Mouse (Mus musculus): ENCODE data around the gene Rgs19.

The Rgs19 gene

GRCm38 (mm10) chr2:181693339-181694280 lies at the start of gene Rgs19:
Gene Rgs19 (minus strand): TSS chr2:181693977.
- DNase-seq (ENCODE audit: low spot score): peak; percentile 84

DNA sequence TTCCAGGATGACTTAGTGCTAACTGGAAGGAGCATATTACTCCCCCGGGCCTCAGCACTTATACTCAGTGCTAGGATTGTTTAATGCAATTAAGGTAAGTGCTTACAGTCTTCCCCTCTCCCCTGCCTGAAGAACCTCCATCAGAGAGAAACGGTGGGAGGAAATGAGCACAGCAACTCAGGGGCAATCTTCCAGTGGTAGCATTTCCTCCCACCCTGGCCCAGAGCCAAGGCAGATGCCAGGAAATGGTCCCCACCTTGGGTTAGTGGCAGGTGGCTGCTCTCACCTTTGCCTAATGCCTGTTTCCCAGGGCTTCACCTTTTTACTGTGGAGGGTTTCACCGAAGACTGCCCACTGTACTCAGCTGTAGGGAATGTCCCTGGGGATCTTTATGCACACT lies 36.3 kb upstream of the Rgs19 start:
- no peak for DNase-seq (ENCODE audit: low spot score)

GRCm38 (mm10) chr2:181727659-181728262 lies 34.0 kb upstream of the Rgs19 start:
- DNase-seq (ENCODE audit: low spot score): peak; percentile 48

DNA sequence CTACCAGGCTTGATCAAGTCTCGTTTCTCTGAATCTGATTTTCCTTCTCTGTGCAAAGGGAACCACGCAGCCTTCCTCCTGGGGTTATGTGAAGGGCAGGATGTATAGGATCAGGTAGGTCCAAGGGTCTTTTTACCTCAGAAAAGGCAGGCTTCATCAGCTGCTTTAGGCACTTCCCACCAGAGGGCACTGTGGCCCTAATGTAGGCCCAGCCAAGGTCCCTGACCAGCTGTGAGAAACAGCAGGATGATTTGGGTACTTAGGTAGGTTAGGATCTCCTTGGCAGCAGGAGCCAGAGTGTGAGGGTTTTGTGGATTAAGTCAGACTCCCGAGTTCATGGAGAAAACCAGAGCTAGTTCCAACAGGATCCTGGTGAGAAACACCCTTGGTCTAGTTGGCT lies 28.4 kb upstream of the Rgs19 start:
- peak; percentile 80 for DNase-seq (ENCODE audit: low spot score)

- DNase-seq (ENCODE audit: low spot score): no peak
Measured at GRCm38 (mm10) chr2:181721200-181721599, 27.4 kb upstream of the Rgs19 start.

GRCm38 (mm10) chr2:181720061-181720460 lies 26.3 kb upstream of the Rgs19 start:
- peak; percentile 30 for DNase-seq (ENCODE audit: low spot score)

DNA sequence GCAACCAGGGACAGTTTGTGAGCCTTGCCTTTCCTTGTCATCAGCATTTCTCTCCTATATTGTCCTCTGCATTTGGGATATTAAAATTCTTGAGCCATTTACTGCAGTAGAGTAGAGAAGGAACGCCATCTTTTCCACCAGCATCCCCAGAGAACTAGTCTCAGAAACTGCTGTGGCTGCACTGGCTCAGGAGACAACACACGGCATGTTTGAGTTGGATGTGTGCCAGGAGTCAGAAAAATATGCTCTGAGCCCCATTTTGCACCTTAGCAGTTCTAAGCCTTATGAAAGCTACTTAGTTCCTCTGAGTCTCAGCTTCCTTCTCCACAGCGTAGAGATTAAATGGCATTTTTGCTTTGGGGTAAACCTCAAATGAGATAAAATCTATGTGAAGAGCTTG lies 23.2 kb upstream of the Rgs19 start:
- DNase-seq (ENCODE audit: low spot score): no peak

- DNase-seq (ENCODE audit: low spot score): no peak
Measured at GRCm38 (mm10) chr2:181715382-181715781, 21.6 kb upstream of the Rgs19 start.

DNA sequence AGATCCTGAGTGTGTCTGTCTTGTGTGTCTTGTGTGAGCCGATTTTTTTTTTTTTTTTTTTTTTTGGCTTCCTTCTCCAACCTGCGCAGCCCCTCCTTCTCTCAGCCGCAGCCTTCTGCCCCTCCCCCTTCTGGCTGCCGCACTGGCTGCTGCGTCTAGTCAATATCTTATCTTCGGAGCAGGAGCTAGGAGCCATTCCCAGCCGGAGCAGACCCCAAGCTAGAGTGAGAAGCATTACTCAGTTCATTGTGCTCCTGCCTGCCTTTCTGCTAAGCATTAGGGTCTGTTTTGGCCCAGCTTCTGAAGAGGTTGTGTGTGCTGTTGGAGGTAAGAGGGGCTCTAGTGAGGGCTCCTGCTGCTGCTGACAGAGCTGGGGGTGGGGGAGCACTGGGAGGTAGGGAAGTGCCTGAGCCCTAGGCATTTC lies 21.1 kb upstream of the Rgs19 start, which contains the start of gene Oprl1:
Gene Oprl1 (plus strand): TSS at position 114 of the 424 bp plus-strand sequence.
- DNase-seq (ENCODE audit: low spot score): no peak

GRCm38 (mm10) chr2:181713749-181714148 lies 20.0 kb upstream of the Rgs19 start:
- no peak for DNase-seq (ENCODE audit: low spot score)

GRCm38 (mm10) chr2:181706668-181707067 lies 12.9 kb upstream of the Rgs19 start:
- peak; percentile 56 for DNase-seq (ENCODE audit: low spot score)

DNA sequence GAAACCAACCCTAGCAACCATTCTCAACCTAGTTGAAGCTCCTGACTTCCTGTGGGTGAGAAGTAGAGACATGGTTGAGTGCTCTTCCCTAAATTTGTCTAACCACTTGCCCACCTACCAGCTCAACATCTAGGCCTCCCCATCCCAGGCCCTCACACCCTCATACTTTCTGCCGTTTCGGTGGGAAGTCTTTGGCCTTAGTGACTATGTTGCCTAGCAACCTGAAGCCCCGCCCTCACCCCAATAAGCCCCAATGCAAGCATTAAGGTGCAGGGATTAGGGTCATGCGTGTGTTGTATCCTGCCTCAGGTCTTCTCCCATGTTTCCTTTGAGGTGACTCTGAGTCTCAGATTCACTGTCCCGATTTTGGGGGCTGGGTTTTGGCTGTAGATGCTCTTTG lies 4.5 kb upstream of the Rgs19 start, which contains the start of gene Lkaaear1:
Gene Lkaaear1 (minus strand): TSS at position 202 of the 400 bp plus-strand sequence.
- no peak for DNase-seq (ENCODE audit: low spot score)

DNA sequence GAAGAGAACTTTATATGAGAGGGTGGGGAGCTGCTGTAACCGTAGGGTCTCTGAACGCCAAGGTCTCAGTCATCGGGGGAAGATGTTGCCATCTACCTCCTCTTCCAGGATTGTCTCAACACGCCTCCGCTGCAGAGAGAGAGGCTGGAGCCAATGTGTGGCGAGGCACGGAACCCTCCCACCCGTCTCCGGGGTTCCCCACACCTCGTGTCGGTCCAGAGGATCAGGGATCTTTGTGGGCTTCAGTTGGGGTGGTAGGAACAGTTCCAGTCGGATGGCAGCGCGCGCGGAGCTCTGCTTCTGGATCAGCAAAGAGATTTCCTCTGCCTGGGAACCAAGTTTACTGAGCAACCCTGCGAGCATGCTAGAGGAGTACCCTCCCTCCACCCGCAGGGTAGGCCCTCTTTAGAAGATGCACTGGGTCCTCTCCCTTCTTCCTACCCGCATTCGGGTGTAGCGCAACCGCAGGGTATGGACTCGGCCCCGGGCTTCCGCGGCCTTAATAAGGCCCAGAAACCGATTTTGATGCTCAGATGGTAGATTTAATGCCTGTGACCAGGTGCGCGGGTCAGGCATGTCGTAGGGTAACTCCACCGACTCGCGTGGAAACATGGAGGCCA lies 3.1 kb upstream of the Rgs19 start:
- no peak for DNase-seq (ENCODE audit: low spot score)

GRCm38 (mm10) chr2:181695776-181696175 lies 2.0 kb upstream of the Rgs19 start:
- peak; percentile 52 for DNase-seq (ENCODE audit: low spot score)

- DNase-seq (ENCODE audit: low spot score): no peak
Measured at GRCm38 (mm10) chr2:181694581-181694980, 804 bp upstream of the Rgs19 start.

GRCm38 (mm10) chr2:181692304-181692703 lies 1.5 kb downstream of the Rgs19 start:
- DNase-seq (ENCODE audit: low spot score): no peak

GRCm38 (mm10) chr2:181691571-181691970 lies 2.2 kb downstream of the Rgs19 start:
- DNase-seq (ENCODE audit: low spot score): no peak

DNA sequence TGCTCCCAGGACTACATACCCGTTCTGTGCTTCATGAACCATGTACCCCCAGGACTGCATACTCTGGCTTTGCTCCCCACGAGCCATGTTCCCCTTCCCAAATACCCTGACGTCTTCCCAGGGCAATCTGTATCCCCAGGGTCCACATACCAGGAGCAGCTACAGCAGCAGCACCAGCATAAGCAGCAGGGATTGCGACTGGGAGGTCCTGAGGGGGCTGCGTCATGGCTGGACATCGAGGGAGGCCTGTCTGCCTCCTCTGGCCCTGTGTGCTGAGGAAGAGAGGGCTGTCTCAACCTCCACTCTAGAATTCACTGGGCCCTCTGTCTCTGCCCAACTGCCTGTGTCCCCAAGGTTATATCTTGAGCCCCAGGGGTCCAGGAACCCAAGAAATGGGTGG lies 2.7 kb downstream of the Rgs19 start:
- DNase-seq (ENCODE audit: low spot score): no peak

- no peak for DNase-seq (ENCODE audit: low spot score)
Measured at GRCm38 (mm10) chr2:181689466-181690160, 4.2 kb downstream of the Rgs19 start.

DNA sequence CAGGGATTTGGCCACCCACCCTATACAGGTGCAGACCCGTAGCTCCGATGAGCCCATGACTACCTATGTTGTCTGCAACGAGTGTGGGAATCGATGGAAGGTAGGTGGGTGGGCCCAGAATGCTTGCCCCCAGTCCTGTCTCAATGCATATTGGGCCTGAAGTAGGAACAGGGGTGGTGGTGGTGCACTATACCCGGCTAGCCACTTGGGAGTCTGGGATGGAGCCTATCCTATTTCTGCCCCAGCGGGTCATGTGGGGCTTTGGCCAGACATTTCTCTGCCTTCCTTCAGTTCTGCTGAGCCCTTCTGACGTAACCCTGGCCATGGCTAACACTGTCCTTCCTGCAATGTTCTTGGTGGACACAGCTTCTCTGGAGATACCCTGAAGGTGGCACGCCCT lies 6.2 kb downstream of the Rgs19 start:
- DNase-seq (ENCODE audit: low spot score): no peak

GRCm38 (mm10) chr2:181685686-181686085 lies 8.1 kb downstream of the Rgs19 start:
- no peak for DNase-seq (ENCODE audit: low spot score)

- DNase-seq (ENCODE audit: low spot score): no peak
Measured at GRCm38 (mm10) chr2:181684713-181685112, 9.1 kb downstream of the Rgs19 start.
